Mouse (Mus musculus) urinary bladder, postnatal 36 days (tissue): ENCODE measurements at regions not wholly inside any gene's neighbourhood (a gene's known extent, or its start where the extent isn't known, plus 50 kb on each side); places are given as distances from the start of the nearest gene placed in this dataset.
A peak's percentile ranks its signal among the peaks of the same experiment; 100 is the strongest.
"Not testable (repeated sequence)": the region's sequence is repeated elsewhere in the genome, so short reads cannot be mapped to it uniquely, and the experiment has no call there.

Experiments
- DNase-seq, 2 experiments: peaks; one replicate each; pipeline ENCODE4 v3.0.0; 2022; ENCODE audit warnings: low spot score in 2 of 2, mixed read lengths in 1 of 2

DNA sequence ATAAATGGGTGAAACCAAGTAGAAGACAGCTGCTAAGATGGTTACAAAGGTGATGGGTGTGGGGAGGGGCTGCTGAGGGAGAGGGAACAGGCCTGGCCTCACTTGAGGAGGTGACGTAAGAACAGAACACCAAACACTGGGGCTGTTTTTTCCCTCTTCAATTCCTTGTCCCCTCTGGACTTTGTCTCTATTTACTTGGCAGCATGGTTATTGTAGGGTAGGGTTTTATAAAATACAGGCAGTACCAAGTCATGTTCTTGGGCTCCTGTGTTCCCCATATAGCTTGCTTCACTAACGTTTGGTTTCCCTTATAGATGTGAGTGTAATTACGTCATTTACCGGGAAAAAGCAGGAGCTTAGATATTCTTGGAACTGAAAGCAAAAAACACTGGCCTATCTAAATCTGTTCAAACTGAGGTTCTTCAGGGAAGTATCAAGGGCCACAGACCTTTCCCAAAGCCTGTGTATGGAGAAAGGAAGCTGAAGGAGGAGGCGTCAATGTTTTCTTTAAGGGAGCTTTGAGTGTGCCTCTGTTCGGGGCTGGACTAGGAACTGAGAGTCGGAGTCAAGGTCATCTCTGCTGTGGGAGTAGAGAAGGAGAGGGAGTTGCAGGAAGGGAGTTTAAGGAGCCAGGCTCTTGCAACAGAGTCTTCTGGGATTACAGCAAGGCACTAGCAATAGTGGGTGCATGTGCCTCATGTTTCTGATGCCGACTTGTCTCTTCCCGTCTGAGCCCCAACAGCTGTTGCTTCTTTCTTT, 85.1 kb upstream of the Atp1b1 start:
- peak in 1 of 2 experiments; percentile 5 for DNase-seq

DNA sequence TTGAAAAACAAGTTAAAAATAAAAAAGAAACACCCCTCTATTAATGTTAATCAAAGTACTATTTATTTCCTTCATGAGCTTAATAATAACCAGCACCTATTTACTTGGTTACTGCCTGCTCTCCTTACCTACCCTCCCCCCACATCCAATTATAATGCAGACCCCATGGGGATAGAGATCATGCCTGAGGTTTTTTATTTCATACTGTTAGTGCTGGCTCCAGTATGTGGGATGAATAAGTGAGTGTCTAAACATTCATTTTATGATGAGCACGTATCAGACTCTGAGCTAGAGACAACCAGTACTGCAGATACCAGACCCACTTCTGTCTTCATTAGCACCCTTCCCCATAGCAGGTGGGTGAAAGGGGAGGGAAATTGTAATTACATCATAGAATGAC, 83.6 kb upstream of the Atp1b1 start:
- DNase-seq, result no peak

GRCm38 (mm10) chr1:164538304-164539043, 80.3 kb upstream of the Atp1b1 start:
- no peak for DNase-seq

- DNase-seq, result no peak
Observed at GRCm38 (mm10) chr1:164537324-164537948, 79.3 kb upstream of the Atp1b1 start.

GRCm38 (mm10) chr1:164532196-164532595, 74.0 kb upstream of the Atp1b1 start:
- no peak for DNase-seq

DNA sequence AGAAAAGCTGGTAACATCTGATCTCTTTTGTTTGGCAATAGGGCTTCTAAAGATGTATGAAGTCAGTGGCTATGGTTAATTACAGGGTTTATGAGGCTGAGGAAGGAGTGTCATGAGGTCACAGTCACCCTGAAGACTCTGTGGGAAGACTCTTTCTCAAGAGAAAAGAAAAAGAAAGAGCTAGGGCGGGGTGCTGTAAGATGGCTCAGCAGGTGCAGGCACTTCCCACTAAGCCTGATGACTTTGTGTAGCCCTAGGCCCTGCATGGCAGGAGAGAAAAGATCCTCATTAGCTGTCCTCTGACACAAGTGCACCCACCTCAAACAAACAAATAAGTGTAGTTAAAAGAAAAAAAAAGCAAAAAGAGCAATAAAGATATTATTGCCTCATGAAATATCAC, 73.6 kb upstream of the Atp1b1 start:
- DNase-seq, result no peak

DNA sequence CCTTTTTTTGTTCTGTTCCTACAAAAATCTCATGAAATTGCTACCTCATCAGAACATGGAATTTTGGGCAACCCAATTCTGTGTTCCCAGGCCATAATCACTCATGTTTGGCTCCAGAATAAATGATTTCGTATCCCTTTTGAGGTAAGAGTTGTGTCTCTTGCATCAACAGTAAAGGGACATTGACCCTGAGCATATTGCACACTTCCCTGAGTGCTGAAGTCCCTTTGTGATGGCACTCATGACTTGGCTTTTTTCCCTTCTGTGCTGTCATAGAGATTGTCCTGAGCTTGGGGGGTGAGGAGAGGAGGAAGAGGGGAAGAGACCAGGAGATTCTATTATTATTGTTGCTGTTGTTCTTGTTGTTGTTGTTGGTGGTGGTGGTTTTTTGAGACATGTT, 68.6 kb upstream of the Atp1b1 start:
- no peak for DNase-seq

GRCm38 (mm10) chr1:164522377-164523150, 64.4 kb upstream of the Atp1b1 start:
- DNase-seq, result no peak

DNA sequence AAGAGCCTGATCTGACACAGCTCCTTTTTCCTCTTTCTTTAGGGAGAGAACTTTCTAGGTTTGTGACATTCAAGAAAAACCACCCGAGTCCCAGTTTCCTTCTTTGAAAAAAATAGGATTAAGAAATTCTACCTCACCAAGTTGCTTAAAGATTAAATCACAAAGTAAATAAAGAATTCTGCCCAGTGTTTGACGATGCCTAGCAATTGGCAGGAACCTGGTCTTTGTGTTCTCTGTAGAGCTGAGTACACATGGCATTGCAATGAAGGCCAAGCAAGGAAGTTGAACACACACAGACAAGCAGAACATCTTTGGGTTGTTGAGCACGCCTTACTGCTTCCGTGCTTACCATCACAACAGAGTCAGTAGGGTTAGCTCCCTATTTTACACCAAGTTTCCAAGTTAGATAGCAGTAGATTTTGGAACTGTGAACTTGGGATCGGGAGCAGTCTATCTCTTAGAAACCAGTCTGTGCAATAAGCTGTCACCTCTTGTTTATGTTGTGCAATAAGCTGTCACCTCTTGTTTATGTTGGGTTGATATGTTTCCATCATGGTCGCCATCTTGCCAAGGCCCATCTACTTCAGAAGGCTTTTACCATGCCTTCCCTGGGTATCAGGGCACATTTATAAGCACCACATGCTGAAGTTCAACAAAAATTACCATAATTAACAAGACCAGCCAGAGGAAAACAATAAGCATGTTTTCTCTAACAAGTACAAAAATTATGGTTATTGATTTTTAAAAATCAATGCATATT, 63.4 kb upstream of the Atp1b1 start:
- DNase-seq, result no peak

DNA sequence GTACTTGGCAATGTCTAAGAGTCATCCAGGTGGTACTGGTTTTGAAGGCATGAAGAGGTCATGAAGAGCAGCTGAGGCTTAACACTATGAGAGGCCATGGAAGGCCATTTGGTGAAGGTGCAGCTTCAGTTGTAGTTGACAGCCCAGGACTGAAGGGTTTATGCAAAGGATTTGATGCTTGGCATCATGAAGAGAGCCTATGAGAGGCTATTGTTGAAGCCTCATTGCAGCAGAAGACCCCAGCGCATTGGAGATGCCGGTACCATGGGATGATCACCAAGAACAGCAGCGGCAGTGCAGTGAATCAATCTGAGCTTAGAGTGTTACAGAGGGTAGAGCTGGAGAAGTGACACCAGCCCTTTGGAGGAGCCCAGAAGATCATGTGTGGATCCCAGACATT, 60.7 kb upstream of the Atp1b1 start:
- no peak for DNase-seq

DNA sequence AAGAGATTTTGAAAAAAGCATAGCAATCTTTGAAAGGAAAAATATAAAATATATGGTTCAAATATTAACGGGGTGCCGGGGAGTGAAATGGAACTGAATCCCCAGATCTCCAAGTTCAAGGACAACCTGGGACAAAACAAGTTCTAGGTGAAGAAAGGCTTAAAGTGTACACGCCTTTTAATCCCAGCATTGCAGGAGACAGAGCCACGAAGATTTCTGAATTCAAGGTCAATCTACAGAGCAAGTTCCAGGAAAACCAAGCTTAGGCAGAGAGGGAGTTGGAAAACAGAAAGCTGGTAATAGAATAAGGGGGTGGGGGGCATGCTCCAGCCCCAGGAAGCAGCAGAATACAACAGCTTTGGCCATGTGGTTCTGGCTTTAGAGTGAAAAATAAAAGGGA, 60.2 kb upstream of the Atp1b1 start:
- DNase-seq, result no peak

DNA sequence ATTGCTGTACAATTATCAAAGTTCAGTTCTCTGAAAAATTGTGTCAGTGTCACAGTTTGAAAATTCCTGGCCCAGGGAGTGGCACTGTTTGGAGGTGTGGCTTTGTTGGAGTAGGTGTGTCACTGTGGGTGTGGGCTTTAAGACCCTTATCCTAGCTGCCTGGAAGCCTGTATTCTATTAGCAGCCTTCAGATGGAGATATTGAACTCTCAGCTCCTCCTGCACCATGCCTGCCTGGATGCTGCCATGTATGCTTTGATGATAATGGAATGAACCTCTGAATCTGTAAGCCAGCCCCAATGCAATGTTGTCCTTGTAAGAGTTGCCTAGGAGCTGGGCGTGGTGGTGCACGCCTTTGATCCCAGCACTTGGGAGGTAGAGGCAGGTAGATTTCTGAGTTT, 59.2 kb upstream of the Atp1b1 start:
- not testable (repeated sequence) for DNase-seq

- DNase-seq, result no peak
Observed at GRCm38 (mm10) chr1:164511628-164512385, 53.7 kb upstream of the Atp1b1 start.

- no peak for DNase-seq
Observed at GRCm38 (mm10) chr1:164509226-164509625, 51.1 kb upstream of the Atp1b1 start.

DNA sequence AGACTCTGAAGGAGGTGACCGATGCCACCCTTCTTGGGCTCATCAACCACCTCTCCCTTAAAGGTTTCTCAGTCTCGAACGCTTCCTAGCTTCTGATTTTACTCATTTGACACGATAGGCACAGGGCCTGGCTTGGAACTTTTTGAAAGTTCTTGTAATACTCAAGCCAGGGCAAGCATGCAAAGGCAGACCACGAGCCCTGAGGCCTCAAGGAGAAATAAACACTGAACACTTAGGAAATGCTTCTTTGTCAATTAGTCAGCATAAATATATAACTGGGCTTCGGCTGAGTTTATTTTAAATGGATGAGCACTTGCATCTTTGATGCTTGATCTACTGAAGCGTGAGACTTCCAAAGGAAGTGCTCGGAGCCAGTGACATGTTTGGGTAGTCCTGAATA, 50.4 kb upstream of the Atp1b1 start:
- DNase-seq, result no peak

DNA sequence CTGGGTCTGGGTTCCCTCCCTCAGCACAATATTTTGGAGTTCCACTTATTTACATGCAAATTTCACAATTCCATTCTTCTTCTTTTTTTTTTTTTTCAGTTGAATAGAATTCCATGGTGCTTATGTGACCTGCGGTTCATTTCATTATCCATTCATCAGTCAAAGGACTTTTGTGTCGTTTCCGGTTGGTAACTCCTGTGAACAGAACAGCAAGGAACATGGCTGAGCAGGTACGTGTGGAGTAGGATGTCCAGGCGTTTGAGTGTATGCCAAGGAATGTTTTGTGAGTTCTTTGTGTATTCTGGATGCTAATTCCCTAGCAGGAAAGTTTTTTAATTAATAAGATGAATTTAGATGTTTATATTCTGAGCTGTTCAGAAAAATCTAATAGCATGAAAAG, 50.0 kb upstream of the Atp1b1 start:
- no peak for DNase-seq
